Mouse (Mus musculus) layer of hippocampus, adult 2 months (tissue): ENCODE measurements at regions not wholly inside any gene's neighbourhood (a gene's known extent, or its start where the extent isn't known, plus 50 kb on each side); places are given as distances from the start of the nearest gene placed in this dataset.

Source experiments
- DNase-seq, 2 experiments: peaks; one replicate each; pipeline ENCODE4 v3.0.0; 2022; ENCODE audit warnings: low spot score in 2 of 2
- H3K27ac ChIP-seq: fragments of 200-600 bp; 2 replicates; pipeline ENCODE4 v1.8.1; 2022
- H3K4me3 ChIP-seq: fragments of 200-600 bp; 2 replicates; pipeline ENCODE4 v1.8.1; 2022; ENCODE audit warnings: mild to moderate bottlenecking
- CTCF ChIP-seq: fragments of 200-600 bp; conservative IDR thresholded peaks from 2 replicates; pipeline ENCODE4 v1.8.1; 2022; ENCODE audit warnings: antibody characterized with exemption, mild to moderate bottlenecking, moderate library complexity

DNA sequence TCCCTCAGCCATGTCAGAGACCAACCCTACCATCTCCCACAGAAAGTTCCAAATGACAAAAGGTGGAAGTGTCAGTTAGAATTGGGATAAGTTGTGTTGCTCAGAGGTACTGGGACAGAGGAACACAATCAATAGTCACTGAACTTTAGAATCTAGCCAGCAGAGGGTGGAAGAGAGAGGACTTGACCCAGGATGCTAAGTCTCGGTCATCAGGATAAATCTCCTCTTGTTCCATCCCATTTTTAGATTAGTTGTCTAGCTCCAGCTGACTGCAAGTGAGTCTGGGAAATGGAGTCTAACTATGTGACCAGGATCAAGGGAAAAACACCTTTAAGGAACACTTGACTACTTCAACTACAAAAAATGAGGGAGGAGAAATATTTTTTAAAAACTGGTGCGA is 91.5 kb downstream of the Fam84b start:
- Histone ChIP-seq H3K4me3 (no peak overlapping the region), H3K27ac (peak overlapping the region; percentile 46)
- peak; percentile 68 for TF ChIP-seq CTCF
- DNase-seq = no peak

DNA sequence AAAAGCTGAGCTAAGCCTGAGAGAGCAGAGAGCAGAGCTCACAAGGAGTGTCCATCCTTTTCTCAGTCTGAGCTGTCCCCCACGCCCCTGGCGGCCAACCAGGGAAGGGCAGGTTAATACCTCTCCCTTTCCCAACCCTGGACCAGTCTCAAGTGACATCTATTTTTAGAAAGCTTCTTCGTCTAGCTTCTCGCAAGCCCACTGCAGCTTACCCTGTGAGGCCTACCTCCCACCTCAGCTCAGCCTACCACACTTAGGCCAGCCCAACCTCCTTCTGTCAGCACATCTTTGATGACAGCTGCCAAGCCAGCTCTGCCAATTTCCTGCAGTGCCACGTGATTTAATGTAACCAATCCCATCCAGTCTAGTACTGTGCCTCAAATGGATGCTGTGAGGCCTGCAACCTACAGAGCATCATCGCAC is 93.6 kb downstream of the Fam84b start:
- peak; percentile 78 for TF ChIP-seq CTCF
- no peak overlapping the region for H3K4me3 ChIP-seq
- DNase-seq = peak; percentile 26 to 60
- no peak overlapping the region for H3K27ac ChIP-seq

- DNase-seq = peak; percentile 21 to 48
- H3K27ac ChIP-seq = peak overlapping the region; percentile 76
- TF ChIP-seq CTCF = no peak
- no peak overlapping the region for H3K4me3 ChIP-seq
Observed at GRCm38 (mm10) chr15:60754246-60754645, 99.3 kb downstream of the Fam84b start.

DNA sequence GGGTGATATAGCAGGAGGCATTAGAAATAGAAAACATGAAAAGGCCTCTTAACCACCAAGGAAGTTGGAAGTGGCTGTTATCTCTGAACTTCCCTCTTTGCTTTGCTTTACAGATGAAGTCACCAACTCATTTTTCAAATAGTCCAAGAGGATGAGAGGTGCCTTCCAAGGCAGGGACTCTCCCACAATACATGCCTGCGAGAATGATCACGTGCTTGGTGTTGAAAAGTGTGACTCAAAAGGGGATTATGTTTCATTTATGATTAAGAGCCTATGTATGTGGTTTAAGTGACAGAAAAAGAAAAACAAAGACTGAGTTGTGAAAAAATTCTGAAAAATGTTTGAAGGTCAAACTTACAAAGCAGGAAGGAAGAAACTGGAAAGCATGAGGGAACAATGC is 114.0 kb downstream of the Fam84b start:
- no peak for DNase-seq
- H3K27ac ChIP-seq = no peak overlapping the region
- H3K4me3 ChIP-seq = no peak overlapping the region
- no peak for TF ChIP-seq CTCF

- DNase-seq = no peak
- TF ChIP-seq CTCF = no peak
- no peak overlapping the region for H3K27ac ChIP-seq
- H3K4me3 ChIP-seq = no peak overlapping the region
Observed at GRCm38 (mm10) chr15:60738258-60738657, 115.3 kb downstream of the Fam84b start.

GRCm38 (mm10) chr15:60732416-60732815 is 121.2 kb downstream of the Fam84b start:
- no peak for DNase-seq
- TF ChIP-seq CTCF = no peak
- H3K27ac ChIP-seq = no peak overlapping the region
- no peak overlapping the region for H3K4me3 ChIP-seq

- DNase-seq = no peak
- Histone ChIP-seq H3K27ac (no peak overlapping the region), H3K4me3 (no peak overlapping the region)
- TF ChIP-seq CTCF = no peak
Observed at GRCm38 (mm10) chr15:60728754-60729153, 124.8 kb downstream of the Fam84b start.

- DNase-seq = no peak
- TF ChIP-seq CTCF = no peak
- H3K4me3 ChIP-seq = no peak overlapping the region
- no peak overlapping the region for H3K27ac ChIP-seq
Observed at GRCm38 (mm10) chr15:60728337-60728736, 125.2 kb downstream of the Fam84b start.

DNA sequence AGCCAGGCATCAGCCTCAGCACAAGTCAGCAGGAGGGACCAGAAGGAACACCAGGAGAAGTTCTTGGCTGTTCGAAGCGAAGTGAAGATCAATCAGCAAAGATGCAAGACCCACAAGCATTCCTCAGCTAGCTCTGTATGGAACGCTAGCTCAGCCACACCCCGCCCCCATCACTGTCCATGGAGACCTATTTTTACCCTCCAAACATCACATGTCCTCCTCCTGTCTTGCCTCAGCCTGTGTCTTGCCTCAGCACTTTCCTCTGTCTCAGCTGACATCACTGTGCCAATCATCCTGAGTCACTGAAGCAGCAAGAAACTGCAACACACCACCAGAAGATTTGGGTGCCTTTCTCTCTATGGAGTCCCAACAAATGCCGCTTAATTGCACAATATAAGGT is 134.2 kb downstream of the Fam84b start:
- TF ChIP-seq CTCF = no peak

DNA sequence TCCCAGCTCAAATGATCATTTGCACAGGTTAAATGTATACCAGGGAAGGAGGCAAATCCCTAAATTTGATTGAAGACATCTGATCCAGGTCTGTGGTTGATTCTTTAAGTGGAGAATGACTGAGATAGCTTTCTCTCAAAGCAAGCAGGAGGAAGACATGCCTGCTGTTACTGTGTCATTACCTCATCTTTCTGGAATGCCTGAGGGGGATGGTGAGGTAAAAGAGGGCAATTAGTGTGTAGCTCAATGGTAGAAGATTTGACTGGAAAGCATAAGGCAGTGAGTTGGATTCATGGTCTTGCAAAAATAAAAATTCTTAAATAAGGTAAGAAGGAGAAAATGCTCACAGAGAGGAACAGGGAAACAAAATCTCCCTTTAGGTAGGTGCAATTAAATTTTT is 144.9 kb downstream of the Fam84b start:
- no peak for TF ChIP-seq CTCF
- H3K4me3 ChIP-seq = no peak overlapping the region
- no peak for DNase-seq
- no peak overlapping the region for H3K27ac ChIP-seq

More for the DNA sequence above, 134.2 kb downstream of the Fam84b start:
- no peak overlapping the region for H3K4me3 ChIP-seq
- H3K27ac ChIP-seq = no peak overlapping the region
- DNase-seq = no peak

GRCm38 (mm10) chr15:60706009-60706408 is 147.6 kb downstream of the Fam84b start:
- peak; percentile 34 to 63 for DNase-seq
- Histone ChIP-seq H3K4me3 (no peak overlapping the region), H3K27ac (no peak overlapping the region)
- peak; percentile 28; the same call in 1 of the 2 replicates for TF ChIP-seq CTCF

- no peak overlapping the region; the same call in 1 of the 2 replicates for H3K27ac ChIP-seq
- no peak overlapping the region for H3K4me3 ChIP-seq
- no peak for DNase-seq
- no peak for TF ChIP-seq CTCF
Observed at GRCm38 (mm10) chr15:60701273-60701672, 152.3 kb downstream of the Fam84b start.

GRCm38 (mm10) chr15:60694746-60695145 is 158.8 kb downstream of the Fam84b start:
- no peak overlapping the region for H3K4me3 ChIP-seq
- TF ChIP-seq CTCF = no peak
- peak in 1 of 2 experiments; percentile 64 for DNase-seq
- H3K27ac ChIP-seq = peak overlapping the region; percentile 84

GRCm38 (mm10) chr15:60693751-60694500 is 159.7 kb downstream of the Fam84b start:
- DNase-seq = peak; percentile 22 to 28
- Histone ChIP-seq H3K4me3 (no peak overlapping the region), H3K27ac (peak overlapping the region; percentile 84)
- TF ChIP-seq CTCF = peak; percentile 67
